Mouse (Mus musculus) liver, embryonic 14.5 days (tissue): ENCODE data around the gene AL607142.1. TPM values are rescaled to one million over a fixed set of nuclear protein-coding genes. Genes with fewer than 3 reads are reported as not detected.

Source experiments
- ATAC-seq: fragments of 200-750 bp; cut with Nextera tagmentation; 2 replicates; pipeline ENCODE4 v1.8.0; 2017; ENCODE audit warnings: moderate number of reproducible peaks, mild to moderate bottlenecking, moderate library complexity; ENCODE audit not compliant: insufficient read depth
- DNase-seq, 3 experiments: peaks; one replicate each; pipeline ENCODE4 v3.0.0-alpha.2; 2012 to 2013; ENCODE audit warnings: low read depth in 3 of 3, low spot score in 3 of 3
- H3K27ac ChIP-seq: fragments of 300-500 bp; sonication (generic); 2 replicates; pipeline ENCODE4 v1.5.1; 2014; ENCODE audit warnings: moderate library complexity, mild to moderate bottlenecking, control low read depth, inconsistent platforms
- H3K27me3 ChIP-seq: fragments of 300-500 bp; sonication (generic); 2 replicates; pipeline ENCODE4 v1.6.1; 2014; ENCODE audit warnings: mild to moderate bottlenecking, low read length, moderate library complexity; ENCODE audit not compliant: control insufficient read depth, insufficient read depth
- H3K36me3 ChIP-seq: fragments of 300-500 bp; sonication (generic); replicated peaks from 2 replicates; pipeline ENCODE4 v1.6.1; 2014; ENCODE audit warnings: low read depth; ENCODE audit not compliant: control insufficient read depth, insufficient read depth
- H3K4me1 ChIP-seq, 2 experiments: fragments of 200-500 bp in 1 of 2; fragments of 300-500 bp in 1 of 2; sonication (generic) in 1 of 2; replicated peaks; 2 replicates each; pipeline ENCODE4 v1.6.1; 2012 to 2014; ENCODE audit warnings: antibody characterized with exemption in 1 of 2, inconsistent platforms in 1 of 2, low read length in 1 of 2; ENCODE audit not compliant: control insufficient read depth in 2 of 2, insufficient read depth in 2 of 2
- H3K4me2 ChIP-seq: fragments of 300-500 bp; sonication (generic); 2 replicates; pipeline ENCODE4 v1.6.1; 2014; ENCODE audit warnings: low read depth, mild to moderate bottlenecking, control low read depth, moderate library complexity
- H3K4me3 ChIP-seq, 2 experiments: fragments of 200-500 bp in 1 of 2; fragments of 300-500 bp in 1 of 2; sonication (generic) in 1 of 2; 2 replicates each; pipeline ENCODE4 v1.5.1; 2012 to 2014; ENCODE audit warnings: low read depth in 2 of 2, low read length in 2 of 2, mild to moderate bottlenecking in 2 of 2, control low read depth in 1 of 2, inconsistent platforms in 1 of 2, moderate library complexity in 1 of 2; ENCODE audit not compliant: insufficient read depth in 1 of 2
- H3K9ac ChIP-seq: fragments of 300-500 bp; sonication (generic); replicated peaks from 2 replicates; pipeline ENCODE4 v1.6.1; 2014; ENCODE audit warnings: mild to moderate bottlenecking, control low read depth, moderate library complexity
- H3K9me3 ChIP-seq: fragments of 300-500 bp; sonication (generic); 2 replicates; pipeline ENCODE4 v1.6.1; 2016; ENCODE audit warnings: low read length, mixed read lengths; ENCODE audit not compliant: control insufficient read depth
- CTCF ChIP-seq: IDR thresholded peaks from 2 replicates; pipeline ENCODE4 v1.5.1; 2016; ENCODE audit warnings: antibody characterized with exemption, low read depth, control low read depth
- EP300 ChIP-seq: IDR thresholded peaks from 2 replicates; pipeline ENCODE4 v1.6.1; 2016; ENCODE audit warnings: antibody characterized with exemption, low read depth
- WGBS: fragments of 180-500 bp; shearing (Covaris S2); extraction: QIAGEN DNeasy Blood & Tissue Kit; methylation state at CpG from one replicate; pipeline ENCODE4 v1.1.7; 2014; ENCODE audit not compliant: insufficient replicate concordance; 5-methylcytosine and 5-hydroxymethylcytosine counted together
- polyA plus RNA-seq, 2 experiments: library from polyadenylated mRNA; depleted of rRNA in 1 of 2; stranded (reverse) in 1 of 2; unstranded in 1 of 2; fragments of >200 nt; fragmentation: Nextera tagmentation in 1 of 2; extraction: Ambion mirVana in 1 of 2; gene quantifications; 2 replicates each; pipeline versions ENCODE4 v1.2.1 to v1.2.3; 2012 to 2014

Gene AL607142.1
- polyA plus RNA-seq, 2 experiments: not detected

GRCm38 (mm10) chr4:120129233-120129885, 64.6 kb downstream of the AL607142.1 start:
- TF ChIP-seq EP300: no peak
- TF ChIP-seq CTCF: peak; percentile 86
- ATAC-seq (no peak), DNase-seq (no peak)
- Histone ChIP-seq H3K9ac (no peak overlapping the region), H3K4me1 (no peaks in the 10 kb centered on the region), H3K4me2 (no peak overlapping the region), H3K36me3 (no peaks in the 10 kb centered on the region), H3K27me3 (no peaks in the 10 kb centered on the region), H3K4me3 (no peak overlapping the region), H3K27ac (no peak overlapping the region), H3K9me3 (no peaks in the 10 kb centered on the region)
- WGBS: 33% methylated on average over 4 of the region's 4 CpGs

- H3K9ac ChIP-seq: no peak overlapping the region
- H3K4me1 ChIP-seq: no peaks in the 10 kb centered on the region
- no peaks in the 10 kb centered on the region for H3K27me3 ChIP-seq
- WGBS: 73% methylated on average over 4 of the region's 4 CpGs
- TF ChIP-seq EP300: no peak
- TF ChIP-seq CTCF: no peak
- no peak overlapping the region for H3K4me3 ChIP-seq
- ATAC-seq (no peak), DNase-seq (no peak)
- H3K36me3 ChIP-seq: no peaks in the 10 kb centered on the region
- H3K27ac ChIP-seq: no peak overlapping the region
- no peak overlapping the region for H3K4me2 ChIP-seq
- H3K9me3 ChIP-seq: no peaks in the 10 kb centered on the region
Measured at GRCm38 (mm10) chr4:120130926-120131325, 66.1 kb downstream of the AL607142.1 start.

- Histone ChIP-seq H3K4me2 (no peak overlapping the region), H3K4me1 (no peaks in the 10 kb centered on the region), H3K9me3 (no peaks in the 10 kb centered on the region), H3K4me3 (no peak overlapping the region), H3K36me3 (no peaks in the 10 kb centered on the region), H3K27ac (no peak overlapping the region), H3K9ac (no peak overlapping the region), H3K27me3 (no peaks in the 10 kb centered on the region)
- 68% methylated on average over 23 of the region's 24 CpGs for WGBS
- no peak for TF ChIP-seq CTCF
- TF ChIP-seq EP300: no peak
- DNase-seq: no peak
- ATAC-seq: no peak
Measured at GRCm38 (mm10) chr4:120131441-120132220, 66.8 kb downstream of the AL607142.1 start.

- Histone ChIP-seq H3K4me3 (no peak overlapping the region), H3K4me2 (no peak overlapping the region), H3K36me3 (no peaks in the 10 kb centered on the region), H3K4me1 (no peaks in the 10 kb centered on the region), H3K9me3 (no peaks in the 10 kb centered on the region), H3K27ac (no peak overlapping the region), H3K27me3 (no peaks in the 10 kb centered on the region), H3K9ac (no peak overlapping the region)
- no peak for DNase-seq
- ATAC-seq: no peak
- 74% methylated on average over 6 of the region's 6 CpGs for WGBS
- no peak for TF ChIP-seq CTCF
- no peak for TF ChIP-seq EP300
Measured at GRCm38 (mm10) chr4:120134223-120134622, 69.4 kb downstream of the AL607142.1 start.

GRCm38 (mm10) chr4:120141810-120142209, 77.0 kb downstream of the AL607142.1 start:
- DNase-seq (no peak), ATAC-seq (no peak)
- Histone ChIP-seq H3K36me3 (no peaks in the 10 kb centered on the region), H3K27ac (no peak overlapping the region), H3K27me3 (no peaks in the 10 kb centered on the region), H3K4me3 (no peak overlapping the region), H3K9me3 (no peaks in the 10 kb centered on the region), H3K9ac (no peak overlapping the region), H3K4me1 (no peaks in the 10 kb centered on the region), H3K4me2 (no peak overlapping the region)
- TF ChIP-seq EP300 (no peak), CTCF (no peak)
- 48% methylated on average over 1 of the region's 1 CpGs for WGBS
